Mouse (Mus musculus): ENCODE measurements at regions not wholly inside any gene's neighbourhood (a gene's known extent, or its start where the extent isn't known, plus 50 kb on each side); places are given as distances from the start of the nearest gene placed in this dataset.

DNA sequence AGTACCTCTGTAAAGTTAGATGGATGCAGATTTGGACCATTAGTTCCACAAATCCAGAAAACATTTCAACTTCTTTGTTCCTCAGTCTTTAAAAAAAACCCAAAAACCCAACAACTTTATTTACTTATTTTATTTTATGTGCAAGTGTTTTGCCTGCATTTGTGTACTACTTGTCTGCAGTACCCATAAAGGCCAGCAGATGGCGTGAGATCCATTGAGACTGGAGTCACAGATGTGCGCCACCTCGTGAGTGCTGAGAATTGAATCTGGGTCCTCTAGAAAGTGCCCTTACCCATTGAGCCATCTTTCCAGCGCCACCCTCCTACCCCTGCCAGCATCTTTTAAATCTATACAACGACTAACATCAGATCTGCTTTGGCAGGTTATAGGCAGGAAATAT lies 53.0 kb downstream of the Gm12689 start:
- no peak for DNase-seq (ENCODE audit: extremely low read depth, low read depth)

- no peak for DNase-seq (ENCODE audit: extremely low read depth, low read depth)
Observed at GRCm38 (mm10) chr4:99353122-99353774, 57.5 kb downstream of the Gm12689 start.

DNA sequence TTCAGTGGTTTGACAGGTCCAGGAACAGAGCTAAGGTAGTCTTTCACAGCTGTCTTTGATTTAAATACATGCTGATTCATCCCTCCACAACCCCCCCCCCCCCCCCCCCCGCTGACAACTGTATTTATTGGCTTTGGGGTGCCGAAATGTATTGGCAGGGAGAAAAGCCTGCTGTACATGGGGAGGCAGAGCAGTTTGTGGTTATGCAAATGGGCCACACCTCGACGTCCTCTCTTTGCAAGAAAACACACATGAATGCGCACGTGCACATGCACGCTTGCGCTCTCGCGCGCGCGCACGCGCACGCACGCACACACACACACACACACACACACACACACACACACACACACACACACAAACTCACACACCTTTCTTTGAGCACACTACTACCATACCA lies 58.5 kb downstream of the Gm12689 start:
- DNase-seq (ENCODE audit: extremely low read depth, low read depth) = no peak

DNA sequence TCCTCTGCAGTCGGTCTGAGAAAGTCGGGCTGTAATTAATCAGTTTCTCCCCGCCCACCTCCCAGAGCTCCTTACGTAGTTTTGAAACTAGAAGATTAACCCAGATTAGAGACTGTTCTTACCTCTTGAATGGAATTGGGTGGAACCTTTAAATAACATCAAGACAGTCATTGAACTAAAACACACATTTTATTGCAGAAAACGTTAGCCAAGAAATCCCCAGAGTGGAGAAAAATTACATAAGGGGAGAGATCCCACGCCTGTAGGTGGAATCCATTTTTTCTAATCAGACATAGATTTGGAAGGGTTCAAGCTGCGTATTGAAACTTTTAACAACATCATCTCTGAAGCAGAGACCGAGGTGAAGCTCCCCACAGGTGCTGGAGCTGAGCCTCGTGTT lies 59.1 kb downstream of the Gm12689 start:
- DNase-seq (ENCODE audit: extremely low read depth, low read depth) = no peak

DNA sequence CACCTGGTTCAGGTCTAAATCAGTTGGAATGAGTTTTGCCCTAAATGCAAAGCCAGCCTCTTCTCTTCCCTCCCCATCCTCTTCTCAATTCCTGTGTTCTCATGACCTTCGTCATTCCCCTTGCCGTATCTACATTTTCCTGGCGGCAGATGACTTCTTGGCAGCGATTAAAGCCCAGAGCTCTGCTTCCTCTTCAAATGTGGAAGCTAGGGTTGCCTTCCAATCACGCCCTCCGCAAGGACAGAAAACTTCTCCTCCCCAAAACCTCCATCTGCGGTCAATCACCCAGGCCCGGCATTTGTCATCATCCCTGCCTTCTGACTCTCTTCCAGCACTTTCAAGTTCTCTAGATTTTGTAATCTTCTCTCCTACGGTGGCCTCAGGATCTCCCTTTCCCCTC lies 72.3 kb downstream of the Gm12689 start:
- no peak for DNase-seq (ENCODE audit: extremely low read depth, low read depth)

DNA sequence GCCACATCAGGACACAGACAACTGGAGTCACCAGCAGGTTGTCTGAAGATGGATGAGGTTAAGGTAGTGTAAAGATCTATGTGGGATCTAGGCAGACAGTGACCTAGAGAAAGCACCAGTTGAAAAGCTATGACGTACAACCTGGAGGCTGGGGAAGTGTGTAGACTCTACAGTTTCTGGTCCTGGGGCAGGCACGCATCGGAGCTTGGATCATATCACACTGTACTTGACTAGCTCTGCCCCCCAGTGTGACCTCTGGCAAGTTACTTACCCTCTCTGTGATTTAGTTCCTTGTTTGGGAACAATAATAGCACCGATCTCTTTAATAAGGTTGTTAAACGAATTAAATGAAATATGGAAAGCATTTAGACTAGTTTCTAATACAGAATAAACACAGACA lies 75.5 kb downstream of the Gm12689 start:
- DNase-seq (ENCODE audit: extremely low read depth, low read depth) = no peak

- no peak for DNase-seq (ENCODE audit: extremely low read depth, low read depth)
Observed at GRCm38 (mm10) chr4:99376171-99376570, 80.5 kb downstream of the Gm12689 start.

GRCm38 (mm10) chr4:99376911-99377310 lies 81.2 kb downstream of the Gm12689 start:
- no peak for DNase-seq (ENCODE audit: extremely low read depth, low read depth)

DNA sequence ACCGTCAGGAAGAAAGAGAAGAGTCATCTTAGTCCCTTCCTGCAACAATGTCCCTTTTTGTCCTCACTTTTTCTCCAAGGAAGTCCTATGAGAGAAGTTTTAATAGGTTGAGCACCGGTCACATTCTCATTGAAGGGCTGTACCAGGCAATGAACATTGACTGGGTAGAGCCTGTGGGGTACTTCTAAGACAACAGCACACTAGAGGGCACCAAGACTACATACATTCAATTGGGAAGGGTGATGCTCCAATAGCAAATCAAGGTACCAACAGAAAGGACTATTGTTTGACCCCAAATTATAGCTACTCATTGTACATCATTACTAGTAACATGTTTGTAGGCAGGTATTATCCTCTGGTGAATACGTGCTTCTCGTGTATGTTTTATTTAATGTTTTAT lies 84.3 kb downstream of the Gm12689 start:
- no peak for DNase-seq (ENCODE audit: extremely low read depth, low read depth)

DNA sequence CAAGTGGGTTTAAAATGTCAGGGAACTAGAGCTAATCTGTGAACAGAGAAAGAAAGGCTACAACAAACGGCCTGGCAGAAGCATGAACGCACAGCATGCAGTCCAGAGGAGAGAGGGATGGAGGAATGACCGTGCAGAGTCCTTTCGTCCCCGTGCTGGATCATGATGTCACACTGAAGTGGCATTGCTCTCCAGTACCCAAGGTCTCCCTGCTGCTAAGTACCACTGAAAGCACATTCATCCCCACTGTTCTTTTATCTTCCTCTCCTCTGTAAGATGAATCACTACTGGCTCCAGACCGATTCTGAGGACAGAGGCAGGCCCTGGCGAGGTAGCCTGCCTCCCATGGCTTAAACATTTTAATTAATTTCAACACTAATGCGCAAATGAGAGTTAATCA lies 89.7 kb downstream of the Gm12689 start:
- DNase-seq (ENCODE audit: extremely low read depth, low read depth) = no peak

DNA sequence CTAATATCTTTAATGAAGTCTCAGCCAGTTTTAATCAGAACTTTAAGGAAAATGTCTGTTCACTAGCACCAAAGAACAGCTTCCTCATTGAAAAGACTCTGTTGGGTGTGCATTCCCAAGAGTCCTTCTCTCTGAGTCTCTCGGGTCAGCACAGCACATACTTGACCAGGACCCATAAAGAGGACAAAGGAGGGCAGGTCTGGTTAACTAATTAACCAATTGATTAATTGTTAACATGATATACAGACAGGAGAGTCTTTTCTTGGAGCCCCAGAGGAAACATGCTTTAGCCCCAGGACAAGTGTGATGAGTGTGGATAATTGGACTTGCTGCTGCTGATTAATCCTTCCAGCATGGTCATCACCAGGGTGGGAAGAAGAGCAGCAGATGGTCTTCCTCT lies 93.7 kb downstream of the Gm12689 start:
- no peak for DNase-seq (ENCODE audit: extremely low read depth, low read depth)

GRCm38 (mm10) chr4:99392986-99393385 lies 97.3 kb downstream of the Gm12689 start:
- no peak for DNase-seq (ENCODE audit: extremely low read depth, low read depth)

GRCm38 (mm10) chr4:99394244-99394643 lies 98.5 kb downstream of the Gm12689 start:
- DNase-seq (ENCODE audit: extremely low read depth, low read depth) = no peak

DNA sequence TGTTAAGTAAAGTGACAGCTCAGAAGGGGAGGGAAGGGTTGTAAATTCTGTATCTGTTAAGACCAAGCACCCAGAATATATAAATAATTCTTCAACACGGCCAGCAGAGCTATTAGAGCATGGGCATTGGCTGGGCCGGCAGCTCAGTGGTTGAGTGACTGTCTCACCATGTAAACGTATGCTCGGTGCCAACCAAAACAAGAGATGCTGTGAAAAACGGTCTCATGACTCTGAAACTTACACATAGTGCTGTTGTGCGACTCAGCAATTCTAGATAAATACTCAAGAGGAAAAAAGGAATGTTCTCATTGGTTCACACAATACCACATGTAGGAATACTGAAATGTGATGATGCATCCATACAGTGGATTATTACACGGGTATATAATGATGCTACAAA lies 111.8 kb downstream of the Gm12689 start:
- no peak for DNase-seq (ENCODE audit: extremely low read depth, low read depth)

DNA sequence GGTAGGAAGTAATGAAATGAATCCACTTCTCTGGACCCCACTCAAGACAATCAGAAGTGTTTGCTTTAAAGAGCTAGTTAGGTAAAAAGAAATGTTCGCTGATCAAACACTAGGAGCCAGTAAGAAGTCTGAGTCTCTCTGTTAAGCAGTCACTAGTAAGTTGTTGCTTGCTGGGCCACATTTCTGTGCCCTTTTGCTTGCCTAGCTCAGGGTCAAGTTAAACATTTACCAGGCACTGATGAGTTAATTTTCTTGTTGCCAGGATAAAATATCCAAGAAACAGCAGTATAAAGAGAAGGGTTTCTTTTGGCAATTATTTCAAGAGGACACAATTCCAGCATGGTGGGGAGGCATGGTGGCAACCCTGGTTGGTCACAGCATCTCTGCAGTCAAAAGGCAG lies 127.7 kb downstream of the Gm12689 start:
- DNase-seq (ENCODE audit: extremely low read depth, low read depth) = no peak

DNA sequence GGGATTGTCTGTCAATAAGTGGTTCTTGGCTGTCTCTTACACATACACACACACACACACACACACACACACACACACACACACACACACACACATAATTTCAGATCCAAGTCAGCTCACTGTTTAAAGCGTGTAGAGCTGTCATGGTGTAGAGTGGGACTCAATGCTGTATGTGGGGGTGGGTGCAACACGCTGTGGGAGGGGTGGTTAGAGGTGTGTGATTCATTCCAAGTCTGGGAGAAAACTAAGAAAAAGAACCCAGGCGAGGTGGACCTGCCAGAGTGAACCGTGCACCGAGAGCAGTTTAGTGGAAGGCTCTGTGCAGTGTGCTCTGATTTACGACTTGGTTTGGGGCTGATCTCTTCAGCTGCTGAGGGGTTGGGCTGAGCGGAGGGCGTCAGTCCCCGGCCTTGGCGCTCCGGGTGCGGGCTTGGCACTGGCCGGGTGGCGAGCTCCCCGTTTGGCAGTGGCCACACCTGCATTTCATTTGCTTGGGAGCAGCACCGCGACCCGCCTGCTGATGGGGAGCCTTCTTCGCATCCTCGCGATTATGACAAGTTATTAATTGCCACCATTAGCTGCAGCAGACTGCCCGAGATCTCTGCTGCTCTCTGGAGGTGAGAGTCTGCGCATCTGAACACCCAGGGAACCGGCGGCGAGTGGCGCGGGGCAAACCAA lies 149.5 kb downstream of the Gm12689 start:
- no peak for DNase-seq (ENCODE audit: extremely low read depth, low read depth)

DNA sequence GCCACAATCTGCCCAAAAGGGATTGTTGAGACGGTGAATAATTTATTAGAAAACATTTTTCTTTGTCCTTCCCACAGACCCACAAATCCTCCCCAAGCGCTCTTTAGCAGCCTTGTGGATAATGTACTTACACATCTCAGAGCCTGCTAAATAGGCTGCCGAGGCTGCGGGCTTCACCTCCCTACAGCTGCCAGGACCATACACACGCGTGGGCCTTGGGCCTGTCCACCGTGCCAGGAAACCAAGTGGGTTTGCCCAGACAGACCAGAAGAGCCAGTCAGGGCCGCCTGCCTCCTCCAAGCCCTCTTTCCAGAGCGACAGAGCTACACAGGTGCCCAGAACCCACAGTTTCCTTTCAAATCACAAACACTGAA lies 150.0 kb downstream of the Gm12689 start:
- DNase-seq (ENCODE audit: extremely low read depth, low read depth) = no peak

DNA sequence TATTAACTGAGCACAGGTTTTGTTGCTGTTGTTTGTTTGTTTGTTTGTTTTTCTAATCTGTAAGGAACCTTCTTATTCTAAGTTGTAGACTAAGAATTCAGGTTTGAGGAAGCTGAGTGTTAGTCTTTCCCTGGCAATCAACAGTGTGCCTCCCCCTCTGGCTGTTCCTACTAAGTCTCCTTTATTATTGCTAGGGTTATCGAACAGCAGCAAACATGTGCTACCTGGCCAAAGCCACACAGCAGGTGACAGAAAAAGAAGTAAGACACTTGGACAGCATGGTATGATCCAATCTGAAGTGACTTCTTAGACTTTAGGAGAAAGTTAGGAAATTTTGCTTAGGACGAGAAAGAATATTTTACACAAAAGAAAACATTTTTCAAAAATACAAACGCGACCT lies 163.3 kb downstream of the Gm12689 start:
- no peak for DNase-seq (ENCODE audit: extremely low read depth, low read depth)

DNA sequence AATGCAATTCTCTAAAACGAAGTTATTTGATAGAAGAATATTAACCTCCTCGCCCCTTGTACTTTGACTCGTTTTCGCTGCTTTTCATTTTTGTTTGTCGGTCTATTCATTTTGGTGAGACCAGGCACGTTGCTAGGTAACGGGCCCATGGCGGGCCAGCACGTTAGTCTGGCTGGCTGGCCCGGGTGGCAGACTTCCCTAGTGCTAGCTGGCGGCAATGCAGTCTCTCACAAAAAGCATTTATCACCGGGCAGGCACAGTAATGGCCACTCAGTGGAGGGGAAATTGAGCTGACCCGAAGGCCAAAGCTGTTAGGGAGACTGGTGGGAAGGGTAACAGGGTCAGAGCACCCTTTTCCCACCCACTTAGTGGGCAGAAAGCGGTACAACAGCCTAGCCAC lies 163.7 kb downstream of the Gm12689 start:
- no peak for DNase-seq (ENCODE audit: extremely low read depth, low read depth)

GRCm38 (mm10) chr4:99465493-99465892 lies 169.8 kb downstream of the Gm12689 start:
- DNase-seq (ENCODE audit: extremely low read depth, low read depth) = no peak

DNA sequence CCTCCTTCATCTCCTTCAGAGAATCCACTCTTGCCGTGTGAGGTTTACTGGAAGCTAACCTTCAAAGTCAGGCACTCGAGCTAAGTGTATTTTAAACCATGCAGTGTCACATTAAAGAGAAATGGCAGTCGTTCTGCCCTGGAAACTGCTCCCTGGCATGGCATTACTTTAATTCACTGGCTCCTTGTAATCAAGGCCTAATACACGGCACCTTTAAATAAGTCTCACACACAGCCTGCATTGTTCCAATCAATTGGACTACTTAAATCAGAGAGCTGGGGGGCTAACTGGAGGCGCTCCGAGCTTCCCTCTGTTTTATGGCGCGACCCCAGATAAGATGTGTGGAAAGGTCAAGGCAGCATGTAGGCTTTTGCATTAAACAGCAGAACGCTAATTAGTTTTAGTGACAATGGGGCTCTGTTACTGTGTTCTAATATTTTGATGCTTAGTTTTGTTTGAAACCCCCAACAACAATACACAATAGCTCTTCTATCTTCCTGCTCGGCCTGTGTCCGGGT lies 180.1 kb downstream of the Gm12689 start:
- DNase-seq (ENCODE audit: extremely low read depth, low read depth) = no peak

DNA sequence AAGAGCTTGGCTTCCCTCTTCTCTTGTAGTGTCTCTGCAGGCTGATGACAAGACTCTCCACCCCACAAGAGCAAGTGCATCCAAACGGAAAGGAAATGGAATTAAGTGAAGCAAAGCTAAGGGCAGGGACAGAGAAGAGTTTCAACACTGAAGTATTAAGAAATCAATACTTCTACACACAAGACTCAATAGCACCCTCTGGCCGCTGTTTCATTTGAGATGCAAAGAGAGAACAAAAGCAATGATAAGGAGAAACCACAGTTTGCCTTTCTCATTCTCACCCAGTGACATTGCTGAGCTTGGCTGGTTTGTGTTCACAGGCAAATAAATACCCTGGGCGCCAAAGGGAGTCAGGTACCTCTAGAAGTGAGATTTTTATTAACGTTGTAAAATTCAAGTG lies 171.8 kb upstream of the Foxd3 start:
- DNase-seq (ENCODE audit: extremely low read depth, low read depth) = no peak

All from MEL-GATA-1-ER (cell line).